Mouse (Mus musculus): Measurements from ENCODE around the gene Itln1. TPM values are rescaled to one million over a fixed set of nuclear protein-coding genes. Genes with fewer than 3 reads are reported as not detected.

The Itln1 gene
- polyA plus RNA-seq, 1 experiment from 2014 or later: not detected

GRCm38 (mm10) chr1:171531367-171531766 lies 3.7 kb downstream of the Itln1 start:
- WGBS: 90% methylated on average over 4 of the region's 4 CpGs
- no peak overlapping the region for H3K4me3 ChIP-seq (ENCODE audit: low read length)

GRCm38 (mm10) chr1:171515557-171515956 lies 19.5 kb downstream of the Itln1 start:
- no peak overlapping the region for H3K4me3 ChIP-seq (ENCODE audit: low read length)
- no peak overlapping the region for H3K9ac ChIP-seq (replicated peaks; ENCODE audit: low read length)
- no peak overlapping the region for H3K27ac ChIP-seq (ENCODE audit: low read length)
- no peak for ATAC-seq (ENCODE audit: low FRiP score, low TSS enrichment)
- H3K27me3 ChIP-seq (ENCODE audit: insufficient read depth, low read length): no peaks in the 10 kb centered on the region
- no peaks in the 10 kb centered on the region for H3K36me3 ChIP-seq (ENCODE audit: insufficient read depth, low read length)
- H3K4me2 ChIP-seq (replicated peaks; ENCODE audit: low read depth, low read length): no peak overlapping the region
- H3K4me1 ChIP-seq (ENCODE audit: insufficient read depth, low read length): no peaks in the 10 kb centered on the region
- 89% methylated on average over 4 of the region's 4 CpGs for WGBS
- no peaks in the 10 kb centered on the region for H3K9me3 ChIP-seq (ENCODE audit: low read length)

More at GRCm38 (mm10) chr1:171531367-171531766, 3.7 kb downstream of the Itln1 start:
- ATAC-seq (ENCODE audit: low FRiP score, low TSS enrichment): no peak
- no peaks in the 10 kb centered on the region for H3K27me3 ChIP-seq (ENCODE audit: insufficient read depth, low read length)
- H3K4me2 ChIP-seq (replicated peaks; ENCODE audit: low read depth, low read length): no peak overlapping the region
- H3K4me1 ChIP-seq (ENCODE audit: insufficient read depth, low read length): no peaks in the 10 kb centered on the region
- H3K27ac ChIP-seq (ENCODE audit: low read length): no peak overlapping the region
- no peak overlapping the region for H3K9ac ChIP-seq (replicated peaks; ENCODE audit: low read length)
- H3K9me3 ChIP-seq (ENCODE audit: low read length): no peaks in the 10 kb centered on the region
- H3K36me3 ChIP-seq (ENCODE audit: insufficient read depth, low read length): no peaks in the 10 kb centered on the region

- 13% methylated on average over 1 of the region's 1 CpGs for WGBS
- Histone ChIP-seq H3K27me3 (ENCODE audit: insufficient read depth, low read length) (no peaks in the 10 kb centered on the region), H3K4me2 (replicated peaks; ENCODE audit: low read depth, low read length) (no peak overlapping the region), H3K36me3 (ENCODE audit: insufficient read depth, low read length) (no peaks in the 10 kb centered on the region), H3K4me3 (ENCODE audit: low read length) (no peak overlapping the region), H3K9me3 (ENCODE audit: low read length) (no peaks in the 10 kb centered on the region), H3K4me1 (ENCODE audit: insufficient read depth, low read length) (no peaks in the 10 kb centered on the region), H3K9ac (replicated peaks; ENCODE audit: low read length) (no peak overlapping the region), H3K27ac (ENCODE audit: low read length) (no peak overlapping the region)
- ATAC-seq (ENCODE audit: low FRiP score, low TSS enrichment): no peak
Measured at GRCm38 (mm10) chr1:171515039-171515438, 20.1 kb downstream of the Itln1 start.

DNA sequence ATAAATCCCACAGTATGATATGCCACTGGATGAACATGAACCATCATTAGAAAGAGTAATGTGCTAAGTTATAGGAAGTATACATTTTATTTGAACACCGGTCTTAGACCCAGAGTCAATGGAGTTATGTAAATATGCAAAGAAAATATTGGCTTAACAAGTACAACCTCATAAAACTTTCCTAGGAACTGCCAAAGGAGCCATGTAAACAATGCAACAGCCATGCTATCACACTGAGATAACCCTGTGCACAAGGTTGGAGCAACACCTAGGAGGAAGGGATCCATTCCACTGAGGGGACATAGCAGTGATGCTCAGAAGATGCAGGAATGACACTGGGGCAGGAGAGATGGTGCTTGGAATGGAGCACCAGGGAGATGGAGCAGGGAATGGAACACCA lies 21.3 kb downstream of the Itln1 start:
- Histone ChIP-seq H3K9me3 (ENCODE audit: low read length) (no peaks in the 10 kb centered on the region), H3K27me3 (ENCODE audit: insufficient read depth, low read length) (no peaks in the 10 kb centered on the region), H3K4me1 (ENCODE audit: insufficient read depth, low read length) (no peaks in the 10 kb centered on the region), H3K4me3 (ENCODE audit: low read length) (no peak overlapping the region), H3K27ac (ENCODE audit: low read length) (no peak overlapping the region), H3K36me3 (ENCODE audit: insufficient read depth, low read length) (no peaks in the 10 kb centered on the region), H3K4me2 (replicated peaks; ENCODE audit: low read depth, low read length) (no peak overlapping the region), H3K9ac (replicated peaks; ENCODE audit: low read length) (no peak overlapping the region)
- no peak for ATAC-seq (ENCODE audit: low FRiP score, low TSS enrichment)
- 81% methylated on average over 1 of the region's 1 CpGs for WGBS

DNA sequence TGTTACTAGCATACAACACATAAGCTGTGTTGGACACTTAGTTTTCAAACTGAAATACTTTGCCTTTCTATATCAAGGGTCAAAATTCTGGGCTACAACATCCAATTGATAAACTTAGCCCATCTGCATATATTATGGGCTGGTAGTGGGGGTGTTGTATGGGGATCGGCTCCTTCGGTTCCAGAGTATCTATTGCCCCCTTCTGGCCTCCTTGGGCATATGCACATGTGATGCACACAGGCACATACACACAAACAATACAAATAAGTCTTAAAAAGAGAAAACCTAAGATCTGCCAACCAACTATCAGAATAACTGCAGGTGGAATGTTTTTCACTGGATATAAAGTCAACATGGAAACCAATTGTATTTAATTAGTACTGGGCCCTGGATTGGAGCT lies 21.9 kb downstream of the Itln1 start:
- Histone ChIP-seq H3K4me1 (ENCODE audit: insufficient read depth, low read length) (no peaks in the 10 kb centered on the region), H3K36me3 (ENCODE audit: insufficient read depth, low read length) (no peaks in the 10 kb centered on the region), H3K27ac (ENCODE audit: low read length) (no peak overlapping the region), H3K4me2 (replicated peaks; ENCODE audit: low read depth, low read length) (no peak overlapping the region), H3K27me3 (ENCODE audit: insufficient read depth, low read length) (no peaks in the 10 kb centered on the region), H3K9ac (replicated peaks; ENCODE audit: low read length) (no peak overlapping the region), H3K4me3 (ENCODE audit: low read length) (no peak overlapping the region), H3K9me3 (ENCODE audit: low read length) (no peaks in the 10 kb centered on the region)
- 88% methylated on average over 2 of the region's 2 CpGs for WGBS
- ATAC-seq (ENCODE audit: low FRiP score, low TSS enrichment): no peak

- Histone ChIP-seq H3K36me3 (ENCODE audit: insufficient read depth, low read length) (0 out of 2 replicates have a peak, but pooled peaks cover 3% of the 10 kb centered on the region), H3K4me1 (ENCODE audit: insufficient read depth, low read length) (peaks cover 15% of the 10 kb centered on the region), H3K27me3 (ENCODE audit: insufficient read depth, low read length) (no peaks in the 10 kb centered on the region), H3K4me3 (ENCODE audit: low read length) (peak overlapping the region; percentile 16; the same call in 1 of the 2 replicates), H3K9me3 (ENCODE audit: low read length) (no peaks in the 10 kb centered on the region), H3K9ac (replicated peaks; ENCODE audit: low read length) (no peak overlapping the region; the same call in 1 of the 2 replicates), H3K27ac (ENCODE audit: low read length) (no peak overlapping the region), H3K4me2 (replicated peaks; ENCODE audit: low read depth, low read length) (peak overlapping the region; percentile 72)
- ATAC-seq (ENCODE audit: low FRiP score, low TSS enrichment): no peak
- 75% methylated on average over 4 of the region's 4 CpGs for WGBS
Measured at GRCm38 (mm10) chr1:171504586-171504985, 30.5 kb downstream of the Itln1 start.

GRCm38 (mm10) chr1:171503592-171504291 lies 31.4 kb downstream of the Itln1 start:
- WGBS: under 1% methylated on average over 53 of the region's 53 CpGs
- ATAC-seq (ENCODE audit: low FRiP score, low TSS enrichment): peak; percentile 76
- H3K4me3 ChIP-seq (ENCODE audit: low read length): peak overlapping the region; percentile 71
- H3K36me3 ChIP-seq (ENCODE audit: insufficient read depth, low read length): 0 out of 2 replicates have a peak, but pooled peaks cover 3% of the 10 kb centered on the region
- H3K9ac ChIP-seq (replicated peaks; ENCODE audit: low read length): peak overlapping the region; percentile 81
- H3K27ac ChIP-seq (ENCODE audit: low read length): peak overlapping the region; percentile 98
- no peaks in the 10 kb centered on the region for H3K9me3 ChIP-seq (ENCODE audit: low read length)
- H3K27me3 ChIP-seq (ENCODE audit: insufficient read depth, low read length): no peaks in the 10 kb centered on the region
- peaks cover 15% of the 10 kb centered on the region for H3K4me1 ChIP-seq (ENCODE audit: insufficient read depth, low read length)
- peak overlapping the region; percentile 72 for H3K4me2 ChIP-seq (replicated peaks; ENCODE audit: low read depth, low read length)

DNA sequence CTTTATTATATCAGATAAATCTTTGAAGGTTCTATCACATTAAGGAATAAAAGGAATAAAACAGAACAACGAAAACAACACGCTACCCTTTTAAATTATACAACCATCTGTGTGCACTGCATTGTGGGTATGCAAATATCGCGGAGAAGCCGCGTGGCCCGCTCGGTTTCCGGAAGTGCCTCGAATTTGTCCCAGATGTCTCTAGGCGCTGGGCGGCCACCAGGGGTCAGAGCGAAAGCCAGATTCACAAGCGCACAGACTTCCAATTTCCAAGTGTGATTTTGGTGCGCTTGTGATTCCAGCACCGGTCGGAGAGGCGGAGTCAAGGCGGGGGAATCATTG lies 31.9 kb downstream of the Itln1 start, which contains the start of gene Alyref2:
TSS of gene Alyref2 (plus strand) at position 229 of the 342 bp plus-strand sequence.
- peak within 1 kb of the TSS; percentile 98 for H3K27ac ChIP-seq (ENCODE audit: low read length)
- no peaks in the 10 kb centered on the region for H3K9me3 ChIP-seq (ENCODE audit: low read length)
- H3K4me2 ChIP-seq (replicated peaks; ENCODE audit: low read depth, low read length): peak within 1 kb of the TSS; percentile 72
- no peaks in the 10 kb centered on the region for H3K27me3 ChIP-seq (ENCODE audit: insufficient read depth, low read length)
- H3K4me3 ChIP-seq (ENCODE audit: low read length): peak within 1 kb of the TSS; percentile 71
- peak within 1 kb of the TSS; percentile 81 for H3K9ac ChIP-seq (replicated peaks; ENCODE audit: low read length)
- H3K4me1 ChIP-seq (ENCODE audit: insufficient read depth, low read length): peaks cover 15% of the 10 kb centered on the region
- H3K36me3 ChIP-seq (ENCODE audit: insufficient read depth, low read length): 0 out of 2 replicates have a peak, but pooled peaks cover 3% of the 10 kb centered on the region
- peak; percentile 90 for ATAC-seq (ENCODE audit: low FRiP score, low TSS enrichment)
- WGBS: under 1% methylated on average over 19 of the region's 19 CpGs

- Histone ChIP-seq H3K4me2 (replicated peaks; ENCODE audit: low read depth, low read length) (peak overlapping the region; percentile 72), H3K27ac (ENCODE audit: low read length) (peak overlapping the region; percentile 98), H3K9ac (replicated peaks; ENCODE audit: low read length) (peak overlapping the region; percentile 81), H3K4me3 (ENCODE audit: low read length) (no peak overlapping the region), H3K4me1 (ENCODE audit: insufficient read depth, low read length) (peaks cover 15% of the 10 kb centered on the region), H3K9me3 (ENCODE audit: low read length) (no peaks in the 10 kb centered on the region), H3K27me3 (ENCODE audit: insufficient read depth, low read length) (no peaks in the 10 kb centered on the region), H3K36me3 (ENCODE audit: insufficient read depth, low read length) (0 out of 2 replicates have a peak, but pooled peaks cover 3% of the 10 kb centered on the region)
- ATAC-seq (ENCODE audit: low FRiP score, low TSS enrichment): peak; percentile 87
- 1% methylated on average over 14 of the region's 14 CpGs for WGBS
Measured at GRCm38 (mm10) chr1:171502388-171503249, 32.5 kb downstream of the Itln1 start.
